Mouse (Mus musculus) induced T-regulatory cell, adult 2 months (primary cell): ENCODE measurements around the gene Vps8.

Source experiments
- DNase-seq: peaks from one replicate; pipeline ENCODE4 v3.0.0-alpha.2; 2012; ENCODE audit warnings: low read depth

The Vps8 gene

DNA sequence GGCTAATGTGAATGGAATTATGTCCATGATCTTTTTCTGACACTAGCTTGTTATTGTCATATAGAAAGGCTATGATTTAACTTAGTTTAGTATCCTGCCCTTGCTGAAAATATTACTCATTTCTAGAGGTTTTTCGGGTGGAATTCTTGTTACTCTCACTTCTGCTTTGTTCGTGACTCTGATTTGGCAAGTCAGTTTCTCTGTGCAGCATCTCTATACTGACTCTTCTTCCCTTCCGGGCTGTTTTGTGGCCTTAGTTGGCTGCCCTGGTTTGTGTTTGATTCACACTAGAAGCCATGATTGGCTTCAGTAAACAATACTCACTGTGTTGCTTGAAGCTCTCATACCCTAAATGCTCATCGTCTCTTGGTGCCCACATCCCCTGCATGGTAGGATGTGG is 207.7 kb downstream of the Vps8 start:
- DNase-seq = no peak

DNA sequence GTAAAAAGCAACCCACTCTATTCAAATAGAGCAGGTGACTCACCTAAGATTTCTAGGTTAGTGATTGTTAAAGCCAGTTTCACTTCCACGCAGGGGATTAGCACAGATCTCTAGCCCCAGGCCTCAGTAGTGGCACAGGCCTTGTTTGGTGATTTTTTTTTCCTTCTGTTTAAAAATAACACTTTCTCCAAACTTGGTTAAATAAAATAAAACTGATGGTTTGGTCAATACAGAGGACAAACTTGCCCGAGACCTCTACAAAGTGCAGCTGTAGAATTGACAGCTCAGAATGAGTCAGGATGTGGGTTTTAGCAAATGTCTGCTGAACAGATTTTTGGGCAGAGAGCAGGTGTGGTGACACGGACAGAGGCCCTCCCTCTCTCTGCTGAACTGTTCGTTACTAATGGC is 208.9 kb downstream of the Vps8 start:
- peak; percentile 59 for DNase-seq

DNA sequence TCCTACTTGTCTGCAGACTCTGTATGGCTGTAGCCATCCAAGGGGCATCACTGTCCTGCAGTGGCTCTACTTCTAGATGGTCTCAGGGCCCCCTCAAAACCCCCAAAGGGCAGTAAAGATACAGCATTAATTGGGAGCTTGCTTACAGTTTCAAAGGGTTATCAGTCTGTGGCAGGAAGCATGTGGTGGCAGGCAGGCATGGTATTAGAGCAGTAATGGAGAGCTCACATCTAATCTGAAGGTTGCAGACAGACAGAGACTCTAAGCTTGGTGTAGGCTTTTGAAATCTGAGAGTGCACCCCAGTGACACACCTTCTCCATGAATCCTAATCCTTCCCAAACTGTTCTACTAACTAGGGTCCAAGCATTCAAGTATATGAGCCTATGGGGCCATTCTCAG is 211.5 kb downstream of the Vps8 start:
- no peak for DNase-seq

DNA sequence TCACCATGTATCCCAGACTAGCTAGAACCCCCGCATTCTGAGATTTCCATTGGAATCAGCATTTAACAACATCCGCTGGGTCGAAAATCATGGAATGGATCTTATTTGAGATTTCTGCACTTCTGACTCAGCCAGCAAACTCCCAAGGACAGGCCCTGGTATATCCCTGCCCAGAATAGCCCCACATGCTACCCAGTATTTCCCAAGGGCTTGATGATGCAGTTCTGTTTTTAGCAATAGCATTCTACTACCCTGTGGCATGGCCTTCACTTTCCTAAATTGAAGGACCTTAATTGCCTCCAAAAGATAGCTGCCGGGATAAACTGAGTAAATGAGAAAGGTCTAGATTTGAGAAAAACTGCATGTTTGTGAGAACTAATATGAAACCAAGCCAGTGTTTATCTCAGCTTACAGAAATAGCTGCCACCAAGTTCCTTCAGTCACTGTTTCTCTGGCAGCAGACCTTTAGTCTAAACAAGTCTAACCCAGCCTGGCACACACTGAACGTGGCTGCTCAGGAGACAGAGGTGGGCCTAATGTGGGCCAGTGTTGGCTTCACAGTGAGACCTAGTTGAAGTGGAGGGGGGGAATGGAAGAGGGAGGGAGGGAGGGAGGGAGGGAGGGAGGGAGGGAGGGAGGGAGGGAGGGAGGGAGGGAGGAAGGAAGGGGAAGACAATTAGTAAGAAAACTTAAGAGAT is 213.4 kb downstream of the Vps8 start:
- no peak for DNase-seq

DNA sequence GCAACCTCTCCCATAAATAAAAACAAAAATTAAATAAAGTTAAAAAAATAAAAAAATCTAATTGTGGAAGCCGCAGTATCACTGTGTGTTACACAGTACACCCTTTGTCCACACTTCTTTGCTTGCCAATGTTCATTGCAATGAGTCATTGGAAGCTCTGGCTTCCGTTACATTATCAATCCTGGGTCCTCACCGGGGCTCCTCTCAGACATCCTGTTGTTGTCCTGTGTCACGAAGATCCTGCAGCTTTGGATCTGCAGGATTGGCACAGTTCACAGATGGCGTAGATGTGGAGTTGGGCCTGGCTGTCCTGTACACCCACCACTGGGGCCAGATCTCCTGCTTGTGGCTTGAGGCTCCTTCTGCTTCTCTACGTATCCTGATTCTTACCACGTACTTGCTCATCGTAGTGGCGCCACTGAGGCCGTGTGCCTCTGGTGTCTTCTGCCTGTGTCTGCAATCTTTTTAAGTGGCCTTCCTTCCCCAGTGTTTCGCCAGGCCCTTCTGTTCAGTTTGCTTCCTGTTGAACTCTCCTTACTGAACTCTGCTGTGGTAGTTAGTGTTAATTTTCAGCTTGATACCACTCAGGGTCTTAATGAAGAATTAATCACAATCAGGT is 214.4 kb downstream of the Vps8 start:
- DNase-seq = no peak

DNA sequence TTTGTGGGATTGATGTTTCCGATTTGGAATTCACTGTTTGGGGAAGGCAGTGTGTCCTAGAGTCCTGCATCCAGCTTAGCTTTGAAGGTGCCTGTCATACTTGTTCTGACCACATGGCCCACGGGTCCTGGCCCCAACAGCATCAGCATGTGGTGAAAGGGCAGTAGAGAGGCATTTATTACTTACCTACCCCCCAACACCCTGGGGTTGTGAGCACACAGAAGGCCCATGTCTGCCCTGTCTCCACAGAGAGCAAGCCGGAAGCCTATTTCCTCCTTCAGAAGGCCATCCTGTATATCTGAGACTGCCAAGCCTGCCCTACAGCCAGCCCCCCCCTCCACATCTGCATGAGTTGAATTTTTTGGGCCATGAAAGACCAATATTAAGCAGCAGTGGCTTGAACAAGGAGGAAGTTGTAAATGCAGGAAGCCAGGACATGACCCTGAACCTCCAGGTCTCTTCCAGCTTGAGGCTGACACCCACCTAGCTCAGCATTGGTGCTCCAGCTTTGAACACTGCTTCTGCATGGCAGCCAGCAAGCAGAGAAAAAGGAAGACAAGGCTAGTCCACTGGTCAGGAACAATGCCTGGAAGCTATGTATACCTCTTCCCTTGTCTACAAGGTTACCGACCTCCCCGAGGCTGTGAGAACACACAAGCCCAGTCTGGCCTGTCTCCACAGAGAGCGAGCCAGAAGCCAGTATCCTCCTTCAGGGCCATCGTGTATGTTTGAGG is 218.0 kb downstream of the Vps8 start:
- DNase-seq = no peak

DNA sequence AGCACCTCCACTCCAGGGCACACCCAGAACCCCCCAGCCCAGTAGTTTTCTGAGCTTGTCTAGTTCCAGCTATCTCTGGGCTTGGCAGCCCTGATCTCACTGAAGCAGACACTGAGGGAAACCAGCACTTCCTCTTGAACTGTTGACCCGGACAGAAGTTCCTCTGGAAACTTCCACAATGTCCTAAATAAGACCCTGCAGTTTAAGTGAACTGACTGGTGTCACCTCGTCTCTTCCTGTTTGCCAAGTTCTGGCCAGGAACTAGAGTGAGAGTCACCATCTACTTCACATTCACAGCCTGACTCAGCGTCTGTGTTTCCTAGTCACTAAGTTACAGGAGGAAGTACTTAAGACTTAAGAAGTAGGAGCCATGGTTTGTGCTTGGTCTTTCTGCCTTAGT is 219.0 kb downstream of the Vps8 start:
- peak; percentile 49 for DNase-seq

DNA sequence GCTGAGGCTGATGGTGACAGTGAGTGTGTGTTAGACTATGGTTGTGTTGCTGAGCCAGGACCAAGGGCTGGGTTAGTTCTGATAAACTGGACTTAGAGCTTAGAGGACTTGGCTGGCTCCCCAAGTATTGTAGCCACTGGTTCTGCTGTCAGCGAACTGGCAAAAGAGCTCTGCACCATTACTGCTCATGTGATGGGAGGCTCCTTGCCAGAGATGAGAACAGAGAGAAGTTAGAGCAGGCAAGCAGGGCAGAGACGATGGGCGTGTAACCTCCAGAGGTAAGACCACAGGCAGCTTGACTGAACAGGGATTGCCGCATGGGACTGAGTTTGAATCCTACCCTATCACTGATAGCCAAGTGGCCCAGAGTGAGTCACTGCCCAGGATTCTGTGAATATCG is 220.0 kb downstream of the Vps8 start:
- no peak for DNase-seq

DNA sequence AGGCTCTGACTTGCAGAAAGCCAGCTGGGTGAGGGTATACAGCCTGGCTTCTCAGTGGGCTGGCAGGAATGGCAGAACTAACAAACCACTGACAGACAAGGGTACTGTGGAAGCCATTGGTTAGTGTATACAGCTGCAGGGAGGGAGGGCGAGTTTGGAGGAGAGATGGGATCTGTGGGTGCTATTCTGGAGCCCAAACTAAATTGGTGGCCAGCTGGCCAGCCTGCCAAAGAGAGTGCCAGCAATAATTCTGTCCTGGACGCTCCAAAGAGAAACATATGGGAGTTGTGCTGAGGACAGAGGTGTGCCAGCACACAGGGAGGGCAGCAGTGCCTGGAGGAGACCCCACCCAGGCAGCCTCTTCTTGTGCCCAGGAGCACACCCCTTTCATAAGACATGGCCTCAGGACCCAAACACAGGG is 220.7 kb downstream of the Vps8 start:
- no peak for DNase-seq

DNA sequence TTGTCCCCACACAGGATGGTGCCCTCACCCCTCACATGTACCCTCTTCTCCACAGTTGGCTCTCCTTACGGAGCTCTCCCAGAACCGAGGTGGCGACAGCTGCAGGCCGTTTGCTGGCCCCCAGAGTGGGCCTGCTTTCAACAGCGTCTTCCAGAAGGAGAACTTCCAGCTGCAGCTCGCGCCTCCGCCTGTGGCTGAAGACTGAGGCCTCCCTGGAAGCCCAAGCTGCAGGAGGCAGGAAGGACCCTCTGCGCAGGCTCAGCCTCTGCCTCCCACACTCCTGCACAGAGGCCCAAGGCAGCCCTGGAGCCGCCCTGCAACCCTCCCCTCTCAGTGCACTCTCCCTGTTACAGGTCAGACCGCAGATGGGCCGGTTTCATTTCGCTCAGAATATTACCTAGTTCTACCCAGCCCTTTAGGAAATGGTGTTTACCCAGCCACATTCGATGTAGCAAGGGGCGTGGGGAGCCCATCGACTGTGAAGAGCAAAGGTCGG is 221.2 kb downstream of the Vps8 start:
- peak; percentile 25 for DNase-seq

DNA sequence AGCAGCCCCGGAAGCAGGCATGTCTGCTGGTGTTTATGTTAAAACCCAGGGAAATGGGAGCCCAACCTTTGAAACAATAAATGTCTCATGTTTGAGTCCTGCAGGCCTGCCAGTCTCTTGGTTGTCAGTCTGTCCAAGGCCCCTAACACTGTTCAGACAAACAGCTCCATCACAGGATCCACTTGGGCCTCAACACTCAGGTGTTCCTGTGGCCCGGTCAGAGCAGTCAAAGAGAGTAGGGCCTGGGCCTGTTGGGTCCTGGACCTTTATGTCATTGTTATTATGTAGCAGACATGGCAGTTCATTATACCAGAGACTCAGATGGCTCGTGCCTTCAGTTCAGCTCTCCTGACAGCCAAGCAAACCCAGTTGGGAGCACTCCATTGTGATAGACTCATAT is 221.7 kb downstream of the Vps8 start:
- DNase-seq = no peak

DNA sequence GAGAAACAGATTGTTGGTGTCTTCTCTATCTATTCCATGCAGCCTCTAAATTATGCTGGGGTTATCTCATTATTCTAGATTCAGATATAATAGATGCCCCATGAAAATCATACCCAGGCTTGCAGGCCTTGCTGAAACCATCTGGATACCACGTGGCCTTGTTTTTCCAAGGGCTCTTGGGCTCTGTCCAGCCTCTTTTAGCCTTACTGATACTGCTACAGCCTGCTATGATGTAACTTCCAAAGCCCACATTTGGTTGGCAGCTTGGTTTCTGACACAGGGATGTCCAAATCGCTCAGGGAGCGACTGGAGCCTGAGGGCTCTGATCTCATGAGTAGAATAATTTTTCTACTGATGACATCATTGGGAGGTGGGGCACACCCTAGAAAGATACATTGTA is 223.0 kb downstream of the Vps8 start:
- no peak for DNase-seq

DNA sequence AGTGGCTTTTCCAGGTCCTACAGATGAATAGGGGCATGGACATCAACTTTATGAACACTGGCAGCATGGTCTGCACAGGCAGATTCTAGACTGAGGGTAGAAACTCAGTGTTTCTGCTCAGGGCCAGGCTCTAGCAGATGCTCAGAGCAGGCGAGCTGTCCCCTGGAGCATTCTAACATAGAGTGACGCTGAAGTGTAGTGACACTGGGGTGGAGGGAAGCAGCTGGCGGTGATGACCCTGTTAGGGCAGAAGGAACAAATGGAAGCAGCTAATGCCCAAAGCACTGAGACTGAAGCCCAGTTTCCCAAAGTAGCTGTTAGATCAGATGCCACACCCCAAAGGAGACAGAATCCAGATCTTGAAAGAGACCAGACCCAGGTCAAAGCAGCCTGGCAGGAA is 223.6 kb downstream of the Vps8 start:
- no peak for DNase-seq

DNA sequence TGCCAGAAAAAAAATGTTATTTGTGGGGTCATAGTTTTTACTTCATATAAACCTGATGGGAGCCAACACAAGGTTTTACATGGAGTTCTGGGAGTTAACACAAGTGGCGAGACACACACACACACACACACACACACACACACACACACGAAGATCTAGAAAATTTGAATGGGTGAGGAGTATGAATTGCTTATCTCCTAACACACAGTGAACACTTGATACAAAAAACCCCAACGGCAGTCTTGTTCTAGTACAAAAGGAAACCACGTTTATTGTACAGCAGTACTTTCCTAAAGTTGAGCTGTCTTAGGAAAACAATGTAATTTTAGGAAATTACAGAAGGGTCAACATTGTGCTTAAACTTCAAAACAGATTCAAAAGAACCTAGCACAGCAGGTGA is 225.9 kb downstream of the Vps8 start:
- DNase-seq = no peak

DNA sequence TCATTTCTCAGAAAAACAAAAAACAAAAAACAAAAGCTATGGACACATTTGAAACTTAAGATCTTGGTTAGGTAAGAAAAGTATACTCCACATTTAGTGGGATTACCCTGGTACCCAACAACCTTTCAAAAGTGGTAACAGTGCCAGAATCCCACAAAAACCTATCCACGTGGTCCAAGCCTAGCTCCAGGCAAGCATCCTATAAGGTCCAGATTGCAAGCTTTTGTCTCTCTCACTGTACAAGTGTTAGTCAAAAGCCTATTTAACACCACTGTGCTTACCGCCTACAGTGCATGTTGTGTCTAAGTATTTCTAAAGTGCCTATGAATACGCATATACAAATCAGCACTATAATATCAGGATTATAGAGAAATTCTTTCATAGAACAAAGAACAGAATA is 227.4 kb downstream of the Vps8 start:
- no peak for DNase-seq

DNA sequence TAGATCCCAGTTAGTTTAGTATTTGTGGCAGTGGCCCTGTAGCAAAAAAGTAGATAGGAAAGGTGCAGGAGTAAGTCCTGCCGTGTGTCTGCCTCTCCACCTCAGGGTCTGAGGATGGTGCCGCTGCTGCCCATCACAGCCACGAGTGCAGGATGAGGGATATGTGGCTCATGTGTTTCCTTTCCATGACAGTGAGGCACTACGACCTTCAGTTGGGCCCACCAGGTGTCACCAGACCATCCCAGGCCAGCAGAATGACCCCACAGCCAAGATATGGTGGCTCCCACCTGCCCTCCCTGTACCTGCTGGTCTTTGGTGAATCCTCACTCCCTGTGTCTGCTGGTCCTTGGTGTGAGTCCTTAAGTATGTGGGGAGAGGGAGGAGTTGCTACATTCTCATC is 228.2 kb downstream of the Vps8 start:
- DNase-seq = no peak

DNA sequence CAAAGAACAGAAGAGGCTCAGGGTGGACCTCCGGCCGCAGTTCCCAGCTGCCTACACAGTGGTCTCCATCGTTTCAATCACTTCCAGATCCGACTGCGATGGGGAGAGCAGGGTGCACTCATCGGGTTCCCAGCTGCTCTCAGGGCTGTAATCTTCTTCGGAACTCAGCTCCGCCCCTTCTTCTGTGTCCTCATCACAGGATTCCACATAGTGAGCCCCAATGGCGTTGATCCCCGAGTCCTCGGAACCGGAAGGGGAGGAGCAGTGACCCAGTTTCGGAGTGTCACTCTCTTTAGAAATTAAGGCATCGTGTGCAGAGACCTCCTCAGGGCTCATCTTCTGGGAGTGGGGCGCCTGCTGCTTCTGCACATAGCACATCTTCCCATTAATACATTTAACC is 230.2 kb downstream of the Vps8 start:
- DNase-seq = no peak

DNA sequence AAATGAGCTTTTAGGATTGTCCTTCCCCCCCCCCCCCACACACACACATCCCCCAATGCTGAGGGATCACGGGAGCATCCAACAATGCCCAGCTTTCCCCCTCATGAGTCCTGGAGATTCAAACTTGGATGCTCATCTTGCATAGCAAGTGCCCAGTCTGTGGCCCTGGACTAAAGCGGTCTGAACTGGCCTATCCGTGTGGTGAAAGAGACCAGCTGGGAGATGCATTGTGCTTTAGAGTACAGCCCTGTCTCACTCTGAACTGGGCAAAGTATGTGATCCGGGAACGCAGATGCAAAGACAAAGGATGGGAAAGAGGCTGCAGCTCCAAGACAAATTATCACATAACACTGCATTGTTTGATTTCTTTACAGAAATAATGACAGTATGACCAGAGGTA is 231.5 kb downstream of the Vps8 start:
- no peak for DNase-seq

DNA sequence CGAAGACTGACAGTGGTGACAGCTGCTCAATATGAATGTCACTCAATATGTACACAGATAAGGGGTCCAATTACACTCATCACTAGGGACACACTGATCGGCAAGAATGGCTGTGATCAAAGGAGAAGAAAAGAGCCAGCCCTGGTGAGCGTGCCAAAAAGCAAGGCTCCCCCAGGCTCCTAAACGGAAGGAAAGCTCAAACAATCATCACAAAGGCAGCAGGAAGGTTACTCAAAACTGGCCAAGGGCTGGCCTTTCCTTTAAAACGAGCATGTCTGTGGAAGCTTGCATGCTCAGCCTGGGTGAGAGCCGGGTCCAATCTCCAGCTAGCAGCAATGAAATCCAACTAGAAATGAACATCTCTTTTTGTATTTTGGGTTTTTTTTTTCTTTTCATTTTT is 232.4 kb downstream of the Vps8 start:
- DNase-seq = no peak

DNA sequence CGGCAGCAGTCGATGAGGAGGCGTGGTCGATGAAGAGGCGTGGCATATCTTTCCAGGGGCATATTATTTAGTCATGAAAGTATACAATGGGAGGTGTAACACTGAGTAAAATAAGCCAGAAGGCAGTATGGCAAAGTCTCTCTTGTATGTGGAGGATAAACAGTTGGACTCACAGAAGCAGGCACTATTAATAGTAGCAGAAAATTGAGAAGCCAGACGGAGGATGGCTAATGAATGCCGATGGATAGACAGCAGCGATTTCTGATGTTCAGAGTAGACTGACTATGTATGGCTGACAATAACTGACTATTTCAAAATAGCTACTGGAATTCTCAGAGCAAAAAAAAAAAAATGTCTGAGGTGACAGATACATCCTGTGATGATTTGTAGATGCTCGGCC is 233.0 kb downstream of the Vps8 start:
- DNase-seq = no peak

DNA sequence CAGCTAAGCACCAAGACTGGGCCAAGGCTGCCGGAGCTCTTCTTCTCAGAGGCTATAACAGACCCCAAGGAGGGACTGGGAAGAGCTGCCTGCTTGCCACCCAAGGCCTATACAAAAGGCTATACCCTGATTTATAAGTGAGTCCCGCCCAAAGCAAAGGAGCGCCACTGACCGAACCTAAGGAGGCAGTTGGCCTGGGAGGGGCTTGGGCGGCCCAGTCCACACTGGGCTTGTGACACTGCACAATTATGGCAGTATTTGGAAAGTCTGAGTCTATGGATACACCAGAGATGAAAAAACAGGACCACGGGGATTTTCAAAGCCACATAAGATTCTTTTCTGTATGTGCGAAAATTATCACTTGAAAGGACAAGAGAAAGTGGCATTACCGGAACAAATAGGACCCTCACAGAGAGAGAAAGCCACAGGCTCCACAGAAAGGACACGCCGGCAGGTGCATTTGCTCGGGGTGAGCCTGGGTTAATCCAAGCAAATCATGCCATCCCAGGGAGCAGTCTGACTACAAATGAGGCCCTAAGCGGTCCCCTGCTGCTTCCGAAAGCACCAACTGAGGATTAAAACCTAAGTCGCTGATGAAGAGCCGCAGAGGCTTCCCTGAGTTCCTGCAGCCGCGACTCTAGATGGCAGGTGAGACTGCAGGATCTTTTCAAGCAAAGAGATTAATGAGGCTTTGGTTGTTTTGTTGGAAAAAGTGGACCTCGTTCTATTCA is 241.9 kb downstream of the Vps8 start:
- no peak for DNase-seq

DNA sequence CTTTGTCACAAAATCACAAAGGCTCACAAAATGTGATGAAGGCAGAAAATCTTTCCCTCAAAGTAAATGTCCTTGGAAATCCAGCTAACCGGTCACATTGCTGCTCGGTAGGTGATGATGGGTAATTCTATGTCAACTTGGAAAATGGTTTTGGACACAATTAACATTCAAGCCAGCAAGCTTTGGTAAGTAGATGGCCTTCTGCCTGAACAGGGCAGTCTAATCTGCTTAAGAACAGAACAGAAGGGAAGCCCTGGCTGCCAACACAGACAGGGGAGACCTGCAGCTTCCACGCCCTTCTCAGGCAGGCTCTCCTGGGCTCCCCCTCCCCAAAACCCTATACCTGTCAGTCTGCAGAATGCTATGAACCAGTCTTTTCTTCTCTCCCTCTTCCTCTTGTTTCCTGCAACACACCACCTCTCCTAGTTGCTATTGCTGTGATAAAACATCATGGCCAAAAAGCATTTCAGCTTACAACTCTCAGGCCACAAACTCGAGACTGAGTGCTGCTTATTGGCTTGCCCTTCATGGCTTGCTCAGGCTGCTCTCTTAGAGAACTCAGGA is 242.6 kb downstream of the Vps8 start:
- DNase-seq = no peak
